Mouse (Mus musculus): ENCODE data around the gene Gsx2. TPM values are rescaled to one million over a fixed set of nuclear protein-coding genes. Genes with fewer than 3 reads are reported as not detected.
A peak's percentile ranks its signal among the peaks of the same experiment; 100 is the strongest.

Gsx2 gene
- polyA plus RNA-seq (2015; fragmentation: Nextera tagmentation; extraction: Ambion mirVana): 0.32 and 0.54 TPM in 2 replicates

DNA sequence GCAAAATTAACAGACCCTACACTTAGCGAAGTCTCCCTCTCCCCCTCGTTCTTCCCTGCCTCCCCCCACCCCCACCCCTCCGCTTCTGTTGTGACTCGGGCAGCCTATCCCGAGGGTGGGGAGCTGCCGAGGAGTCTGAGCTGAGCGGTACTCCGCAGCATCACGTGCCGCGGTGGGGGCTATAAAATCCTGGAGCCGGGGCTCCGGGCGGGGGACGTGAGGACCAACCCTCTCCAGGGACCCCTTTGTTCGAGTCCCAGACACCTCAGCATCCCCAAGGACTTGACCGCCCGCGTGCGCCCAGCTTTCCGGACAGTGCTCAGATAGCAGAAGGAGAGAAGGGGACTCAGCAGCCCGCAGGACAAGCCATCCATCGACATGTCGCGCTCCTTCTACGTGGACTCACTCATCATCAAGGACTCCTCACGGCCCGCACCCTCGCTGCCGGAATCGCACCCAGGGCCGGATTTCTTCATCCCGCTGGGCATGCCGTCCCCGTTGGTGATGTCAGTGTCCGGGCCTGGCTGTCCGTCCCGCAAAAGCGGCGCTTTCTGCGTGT, at the start of gene Gsx2:
Gene Gsx2 (plus strand): TSS at position 219 of the 559 bp plus-strand sequence.
- H3K9ac ChIP-seq: no peak within 1 kb of the TSS
- no peak within 1 kb of the TSS for H3K27ac ChIP-seq
- peaks cover 13% of the 10 kb centered on the region for H3K4me1 ChIP-seq
- H3K4me2 ChIP-seq: peak within 1 kb of the TSS; percentile 46
- H3K9me3 ChIP-seq: no peaks in the 10 kb centered on the region
- WGBS: under 1% methylated on average over 41 of the region's 41 CpGs
- peak; percentile 22; the same call in 1 of the 2 replicates for ATAC-seq (replicated peaks)
- H3K27me3 ChIP-seq (replicated peaks): peaks cover 96% of the 10 kb centered on the region
- no peaks in the 10 kb centered on the region for H3K36me3 ChIP-seq (replicated peaks)
- peak within 1 kb of the TSS; percentile 27 for H3K4me3 ChIP-seq

DNA sequence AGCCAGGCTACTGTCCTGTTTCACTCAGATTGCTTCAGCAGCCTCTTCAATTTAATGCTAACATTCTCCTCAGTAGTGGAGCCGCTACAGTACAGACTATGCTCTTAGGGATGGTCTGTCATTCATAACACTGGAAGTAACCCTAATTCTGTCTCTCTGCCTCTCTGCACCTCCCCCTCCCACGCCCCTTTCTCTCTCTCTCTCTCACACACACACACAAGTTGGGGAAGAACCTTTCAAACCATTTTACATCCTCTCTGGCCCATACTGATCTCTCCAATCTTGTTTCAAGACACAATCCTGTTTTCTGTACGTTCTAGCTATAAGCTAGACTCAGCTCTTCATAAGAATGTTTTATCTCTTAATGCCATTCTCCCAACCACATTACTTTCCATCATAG, 39.9 kb upstream of the Gsx2 start:
- no peak for ATAC-seq (replicated peaks)
- no peaks in the 10 kb centered on the region for H3K36me3 ChIP-seq (replicated peaks)
- no peaks in the 10 kb centered on the region for H3K27me3 ChIP-seq (replicated peaks)
- H3K4me2 ChIP-seq: no peak overlapping the region
- H3K27ac ChIP-seq: no peak overlapping the region
- H3K9me3 ChIP-seq: no peaks in the 10 kb centered on the region
- no peak overlapping the region for H3K9ac ChIP-seq
- no peaks in the 10 kb centered on the region; the same call in 1 of the 2 replicates for H3K4me1 ChIP-seq
- WGBS: 86% methylated on average over 3 of the region's 3 CpGs
- no peak overlapping the region for H3K4me3 ChIP-seq

DNA sequence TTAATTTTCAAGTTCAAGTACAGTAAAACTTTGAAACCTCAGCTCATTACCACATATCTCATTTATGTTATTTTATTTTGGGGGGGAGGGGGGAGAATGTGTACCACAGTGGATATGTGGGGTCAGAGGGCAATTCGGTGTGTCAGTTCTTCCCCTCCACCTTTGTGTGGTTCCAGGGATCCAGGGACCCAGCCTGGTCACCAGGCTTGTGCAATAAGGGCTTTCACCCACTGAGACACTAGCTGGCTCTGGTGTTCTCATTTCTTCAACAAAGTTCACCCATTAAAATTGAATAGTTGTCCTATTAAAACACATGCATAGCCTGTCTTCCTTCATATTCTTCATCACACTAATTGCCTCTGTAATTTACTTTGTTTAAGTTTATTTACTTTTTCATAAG, 36.1 kb upstream of the Gsx2 start:
- H3K4me2 ChIP-seq: no peak overlapping the region
- H3K27me3 ChIP-seq (replicated peaks): no peaks in the 10 kb centered on the region
- no peak overlapping the region for H3K4me3 ChIP-seq
- no peak overlapping the region for H3K9ac ChIP-seq
- no peak overlapping the region for H3K27ac ChIP-seq
- H3K4me1 ChIP-seq: peaks cover 18% of the 10 kb centered on the region
- H3K36me3 ChIP-seq (replicated peaks): no peaks in the 10 kb centered on the region
- 86% methylated on average over 1 of the region's 1 CpGs for WGBS
- ATAC-seq (replicated peaks): no peak
- no peaks in the 10 kb centered on the region for H3K9me3 ChIP-seq

DNA sequence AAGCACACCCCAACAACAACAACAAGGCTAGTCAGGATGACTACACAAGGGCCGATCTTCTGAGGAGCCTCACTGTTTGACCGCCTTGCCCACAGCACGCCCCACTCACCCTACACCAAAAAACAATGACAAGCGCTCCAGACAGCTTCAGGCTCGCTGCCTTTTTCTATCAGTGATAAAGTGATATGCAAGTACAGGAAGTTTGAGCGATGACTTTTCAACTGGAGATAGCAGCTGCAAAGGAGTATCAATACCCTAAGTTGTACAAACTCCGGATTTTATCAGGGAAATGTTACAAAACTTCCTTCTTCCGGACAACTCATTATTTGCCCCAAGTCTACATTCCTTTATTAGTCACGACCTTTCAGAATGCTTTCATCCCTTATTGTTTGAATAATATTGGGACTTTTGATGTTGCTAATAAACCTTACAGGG, 32.4 kb upstream of the Gsx2 start:
- WGBS: 53% methylated on average over 9 of the region's 9 CpGs
- H3K4me1 ChIP-seq: peaks cover 18% of the 10 kb centered on the region
- peaks cover 6% of the 10 kb centered on the region; the same call in 1 of the 2 replicates for H3K27me3 ChIP-seq (replicated peaks)
- peak overlapping the region; percentile 78 for H3K4me2 ChIP-seq
- no peaks in the 10 kb centered on the region for H3K9me3 ChIP-seq
- H3K36me3 ChIP-seq (replicated peaks): no peaks in the 10 kb centered on the region
- peak overlapping the region; percentile 90 for H3K9ac ChIP-seq
- no peak for ATAC-seq (replicated peaks)
- H3K27ac ChIP-seq: no peak overlapping the region
- H3K4me3 ChIP-seq: peak overlapping the region; percentile 80

DNA sequence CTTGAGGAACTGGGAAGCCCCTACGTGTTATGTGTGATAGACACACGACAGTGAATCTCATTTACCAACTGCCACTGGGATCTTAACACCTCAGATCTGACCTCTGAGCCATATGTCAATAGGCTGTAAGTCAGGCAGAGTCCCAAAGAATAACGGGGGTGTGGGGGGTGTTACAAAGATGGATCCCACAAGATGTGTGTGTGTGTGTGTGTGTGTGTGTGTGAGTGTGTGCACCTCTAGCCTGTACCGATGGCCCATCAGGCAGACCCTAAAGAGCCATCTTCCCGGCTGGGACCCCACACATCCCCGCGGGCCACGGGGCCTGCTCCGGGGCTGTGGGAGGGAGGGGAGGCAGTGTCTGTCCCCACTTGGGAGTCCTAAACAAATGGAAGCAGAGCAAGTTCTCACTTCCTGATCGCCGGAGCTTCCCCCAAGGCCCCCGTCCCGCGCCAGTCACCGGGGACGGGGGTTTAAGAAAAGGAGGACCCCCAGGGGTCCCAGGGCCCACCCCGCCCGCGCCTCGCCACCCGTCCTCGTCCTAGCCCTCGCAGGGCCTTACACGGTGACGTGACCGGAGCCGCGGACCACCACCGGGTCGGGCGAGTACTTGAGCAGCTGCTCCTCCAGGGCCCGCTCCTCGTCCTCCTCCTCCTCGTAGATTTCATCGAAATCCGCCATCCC, 31.6 kb upstream of the Gsx2 start:
- Histone ChIP-seq H3K4me2 (peak overlapping the region; percentile 78), H3K27ac (peak overlapping the region; percentile 85), H3K9me3 (no peaks in the 10 kb centered on the region), H3K4me3 (peak overlapping the region; percentile 80), H3K36me3 (replicated peaks) (no peaks in the 10 kb centered on the region), H3K9ac (peak overlapping the region; percentile 90), H3K4me1 (peaks cover 18% of the 10 kb centered on the region), H3K27me3 (replicated peaks) (peaks cover 12% of the 10 kb centered on the region; the same call in 1 of the 2 replicates)
- under 1% methylated on average over 36 of the region's 36 CpGs for WGBS
- peak; percentile 88 for ATAC-seq (replicated peaks)

DNA sequence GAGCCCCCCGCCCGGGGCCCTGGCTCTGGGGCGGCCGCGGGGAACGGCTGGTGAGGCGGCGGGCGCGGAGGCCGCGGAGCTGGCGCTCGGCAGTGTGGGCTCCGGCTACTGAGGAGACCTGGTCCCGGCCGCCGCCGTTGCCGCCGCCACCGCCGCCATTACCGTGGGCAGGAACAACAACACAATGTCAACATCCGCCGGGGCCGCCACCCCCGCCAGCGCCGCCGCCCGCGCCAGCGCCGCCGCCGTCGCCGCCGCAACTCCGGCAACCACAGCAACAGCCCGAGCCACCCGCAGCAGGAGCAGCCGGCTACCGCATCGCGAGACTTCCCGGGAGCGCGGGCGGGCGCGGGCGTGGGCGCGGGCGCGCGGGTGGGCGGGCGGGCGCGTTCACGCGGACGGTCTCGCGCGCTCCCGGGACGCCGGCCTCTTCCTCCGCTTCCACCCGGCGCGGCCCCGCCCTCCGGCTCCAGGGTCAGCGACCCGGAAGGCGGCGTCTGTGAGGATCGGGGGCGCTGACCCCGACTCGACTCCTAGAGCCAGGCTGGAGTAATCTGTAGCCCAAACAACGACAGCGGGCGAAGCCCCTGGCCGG, 31.0 kb upstream of the Gsx2 start, which contains the start of gene Chic2:
Gene Chic2 (minus strand): TSS at position 465 of the 595 bp plus-strand sequence.
- peak within 1 kb of the TSS; percentile 78 for H3K4me2 ChIP-seq
- under 1% methylated on average over 69 of the region's 90 CpGs for WGBS
- H3K4me1 ChIP-seq: peaks cover 18% of the 10 kb centered on the region
- H3K4me3 ChIP-seq: peak within 1 kb of the TSS; percentile 80
- H3K36me3 ChIP-seq (replicated peaks): no peaks in the 10 kb centered on the region
- H3K27ac ChIP-seq: peak within 1 kb of the TSS; percentile 85
- H3K27me3 ChIP-seq (replicated peaks): peaks cover 16% of the 10 kb centered on the region; the same call in 1 of the 2 replicates
- peak; percentile 94 for ATAC-seq (replicated peaks)
- H3K9me3 ChIP-seq: no peaks in the 10 kb centered on the region
- peak within 1 kb of the TSS; percentile 90 for H3K9ac ChIP-seq

DNA sequence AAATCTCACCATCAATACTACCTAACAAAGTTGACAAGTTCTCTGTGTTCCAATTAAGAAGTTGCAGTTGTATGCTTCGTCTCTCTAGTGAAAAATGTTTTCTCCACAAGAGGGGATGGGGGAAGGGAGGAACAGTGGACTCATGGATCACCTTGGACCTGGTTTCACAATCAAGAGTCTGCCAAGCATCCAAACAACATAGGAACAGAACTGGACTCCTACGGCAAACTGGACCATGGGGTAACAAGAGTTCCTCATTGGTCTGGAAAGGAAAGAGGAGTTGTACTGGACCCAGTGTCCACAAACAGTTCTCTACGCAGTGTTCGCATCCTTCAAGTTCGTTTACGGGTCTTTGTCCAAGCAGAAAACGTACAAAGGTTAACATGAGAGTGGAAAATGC, 30.0 kb upstream of the Gsx2 start:
- peaks cover 18% of the 10 kb centered on the region for H3K4me1 ChIP-seq
- ATAC-seq (replicated peaks): no peak
- H3K36me3 ChIP-seq (replicated peaks): no peaks in the 10 kb centered on the region
- H3K4me2 ChIP-seq: no peak overlapping the region
- no peak overlapping the region for H3K9ac ChIP-seq
- H3K27ac ChIP-seq: no peak overlapping the region
- no peak overlapping the region for H3K4me3 ChIP-seq
- WGBS: 89% methylated on average over 7 of the region's 7 CpGs
- H3K27me3 ChIP-seq (replicated peaks): peaks cover 16% of the 10 kb centered on the region; the same call in 1 of the 2 replicates
- H3K9me3 ChIP-seq: no peaks in the 10 kb centered on the region

DNA sequence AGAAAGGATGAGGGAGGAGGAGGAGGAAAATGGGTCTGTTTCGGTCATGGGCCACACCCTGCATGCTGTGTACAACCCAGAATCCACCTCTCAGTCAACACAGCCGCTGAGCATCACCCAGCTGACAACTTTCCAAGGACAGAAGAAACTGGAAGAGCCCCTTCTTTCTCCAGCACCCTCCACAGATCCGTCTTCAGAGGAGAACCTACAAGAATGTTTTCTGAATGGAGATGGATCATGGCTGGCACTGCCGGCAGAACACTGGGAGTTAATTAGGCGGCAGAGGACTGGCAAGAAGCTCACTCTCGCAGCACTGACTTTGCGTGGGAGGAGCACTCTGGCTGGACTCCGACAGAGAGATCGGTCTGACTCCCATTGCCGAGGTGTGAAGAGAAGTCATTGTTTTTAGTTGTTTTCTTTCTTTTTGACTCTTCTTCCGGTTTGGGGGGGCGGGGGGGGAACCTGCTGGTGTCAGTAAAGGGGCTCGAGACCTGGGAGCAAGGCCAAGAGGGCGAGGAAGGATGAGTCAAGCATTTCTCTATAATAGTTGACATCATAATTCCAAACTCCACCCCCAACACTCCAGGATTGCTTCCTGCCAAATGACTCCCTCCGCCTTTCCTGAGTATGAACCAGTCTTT, 28.6 kb upstream of the Gsx2 start:
- Histone ChIP-seq H3K9me3 (no peaks in the 10 kb centered on the region), H3K27me3 (replicated peaks) (peaks cover 16% of the 10 kb centered on the region; the same call in 1 of the 2 replicates), H3K4me1 (peaks cover 18% of the 10 kb centered on the region), H3K9ac (no peak overlapping the region), H3K36me3 (replicated peaks) (no peaks in the 10 kb centered on the region), H3K4me2 (no peak overlapping the region), H3K4me3 (no peak overlapping the region), H3K27ac (no peak overlapping the region)
- WGBS: 53% methylated on average over 15 of the region's 15 CpGs
- no peak for ATAC-seq (replicated peaks)

DNA sequence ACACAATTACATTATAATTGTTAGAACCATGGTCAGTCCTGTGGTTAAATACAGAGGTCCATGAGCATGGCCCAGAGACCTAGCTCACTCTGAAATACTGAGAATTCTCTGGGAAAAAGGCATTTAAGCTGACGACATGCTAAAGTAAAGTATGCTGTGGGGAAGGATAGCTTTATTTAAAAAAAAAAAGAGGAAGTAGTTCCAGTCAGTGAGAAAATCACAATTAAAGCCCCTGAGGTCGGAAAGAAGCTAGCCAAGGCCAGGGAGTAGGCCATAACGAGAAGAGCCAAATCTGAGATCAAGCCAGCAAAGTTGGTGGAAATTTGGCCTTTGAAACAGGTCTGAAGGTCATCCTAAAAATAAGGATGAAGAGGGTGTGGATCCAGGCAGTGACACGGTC, 24.3 kb upstream of the Gsx2 start:
- WGBS: 71% methylated on average over 4 of the region's 4 CpGs
- Histone ChIP-seq H3K4me3 (no peak overlapping the region), H3K27me3 (replicated peaks) (peaks cover 27% of the 10 kb centered on the region), H3K9ac (no peak overlapping the region), H3K27ac (no peak overlapping the region), H3K4me1 (no peaks in the 10 kb centered on the region), H3K9me3 (no peaks in the 10 kb centered on the region), H3K36me3 (replicated peaks) (no peaks in the 10 kb centered on the region), H3K4me2 (no peak overlapping the region)
- no peak for ATAC-seq (replicated peaks)

DNA sequence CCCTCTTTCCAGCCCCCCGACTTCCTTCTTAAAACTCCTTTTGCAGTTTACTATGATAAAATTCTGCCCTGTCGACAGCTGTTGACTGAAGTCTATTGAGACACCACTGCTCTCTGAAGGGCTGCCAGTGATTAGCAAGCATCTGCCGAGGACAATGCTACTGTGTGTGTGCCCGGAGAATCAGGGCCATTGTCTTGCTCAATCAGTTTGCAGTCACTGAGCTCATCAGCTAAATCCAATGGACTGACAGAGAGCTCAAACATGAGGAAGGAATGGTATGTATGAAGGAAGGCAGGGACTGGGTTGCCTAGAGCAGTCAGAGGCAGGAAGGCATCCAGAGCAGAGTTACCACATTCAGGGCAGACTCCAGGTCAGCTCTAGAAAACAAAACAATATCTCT, 12.2 kb upstream of the Gsx2 start:
- H3K9ac ChIP-seq: no peak overlapping the region
- H3K4me2 ChIP-seq: no peak overlapping the region
- peaks cover 8% of the 10 kb centered on the region for H3K4me1 ChIP-seq
- no peak overlapping the region for H3K4me3 ChIP-seq
- no peaks in the 10 kb centered on the region for H3K36me3 ChIP-seq (replicated peaks)
- no peak for ATAC-seq (replicated peaks)
- no peak overlapping the region for H3K27ac ChIP-seq
- no peaks in the 10 kb centered on the region for H3K9me3 ChIP-seq
- peaks cover 44% of the 10 kb centered on the region for H3K27me3 ChIP-seq (replicated peaks)
- WGBS: 10% methylated on average over 4 of the region's 4 CpGs

DNA sequence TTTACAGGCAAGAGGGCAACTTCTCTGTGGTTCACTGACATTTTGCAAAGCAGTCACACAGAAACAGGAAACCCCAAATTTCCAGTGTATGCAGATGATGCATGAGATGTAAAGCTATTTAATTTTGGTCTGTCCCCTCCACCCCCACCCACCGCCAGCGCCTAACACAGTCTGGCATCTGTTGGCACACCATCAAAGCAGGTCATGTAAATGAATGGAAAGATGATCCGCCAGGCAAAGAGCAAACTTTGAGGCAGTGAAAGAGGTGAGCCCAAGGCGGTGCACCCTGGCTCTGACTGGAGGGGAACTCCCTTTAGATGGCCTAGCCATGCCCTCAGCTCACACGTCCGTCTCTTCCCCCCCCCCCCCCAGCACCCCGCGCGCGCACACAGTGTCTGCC, 8.7 kb upstream of the Gsx2 start:
- 5% methylated on average over 10 of the region's 10 CpGs for WGBS
- peak; percentile 72 for ATAC-seq (replicated peaks)
- peak overlapping the region; percentile 48 for H3K4me3 ChIP-seq
- H3K27me3 ChIP-seq (replicated peaks): peaks cover 77% of the 10 kb centered on the region
- H3K4me1 ChIP-seq: peaks cover 8% of the 10 kb centered on the region
- no peaks in the 10 kb centered on the region for H3K9me3 ChIP-seq
- H3K4me2 ChIP-seq: peak overlapping the region; percentile 82
- H3K27ac ChIP-seq: no peak overlapping the region
- no peak overlapping the region for H3K9ac ChIP-seq
- no peaks in the 10 kb centered on the region for H3K36me3 ChIP-seq (replicated peaks)

DNA sequence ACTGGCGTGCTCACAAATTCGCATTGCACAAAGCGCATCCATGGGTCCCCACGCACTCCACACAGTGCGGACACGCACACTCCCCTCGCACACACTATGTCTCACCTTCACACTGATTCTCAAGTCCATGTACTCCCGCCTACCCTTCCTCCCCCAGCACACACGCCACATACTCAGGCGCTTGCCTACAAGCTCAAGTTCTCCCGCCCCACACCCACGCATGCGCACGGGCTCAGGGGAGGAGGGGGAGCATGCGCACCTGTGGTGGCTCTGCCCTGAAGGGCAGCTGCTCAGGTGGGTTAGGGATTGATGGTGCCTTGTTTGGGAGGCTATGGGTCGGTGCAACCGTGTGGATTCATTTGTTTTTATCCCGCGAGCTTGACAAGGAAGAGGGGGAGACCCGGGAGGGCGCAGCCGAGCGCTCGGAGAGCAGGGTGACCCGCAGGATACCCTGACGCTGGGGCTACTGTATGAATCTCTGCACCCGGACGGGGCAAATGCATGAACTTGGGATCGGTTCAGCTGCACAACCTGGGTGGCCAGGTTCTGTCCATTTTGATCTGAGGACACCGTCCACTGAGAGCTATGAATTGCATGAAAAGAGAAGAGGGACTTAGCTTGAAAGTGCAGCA, 8.2 kb upstream of the Gsx2 start:
- peak; percentile 84 for ATAC-seq (replicated peaks)
- H3K27me3 ChIP-seq (replicated peaks): peaks cover 82% of the 10 kb centered on the region

More for the DNA sequence above, 8.2 kb upstream of the Gsx2 start:
- peaks cover 8% of the 10 kb centered on the region for H3K4me1 ChIP-seq
- H3K27ac ChIP-seq: no peak overlapping the region
- H3K36me3 ChIP-seq (replicated peaks): no peaks in the 10 kb centered on the region
- H3K4me2 ChIP-seq: peak overlapping the region; percentile 82
- peak overlapping the region; percentile 48 for H3K4me3 ChIP-seq
- H3K9me3 ChIP-seq: no peaks in the 10 kb centered on the region
- WGBS: under 1% methylated on average over 30 of the region's 30 CpGs
- peak overlapping the region; percentile 52 for H3K9ac ChIP-seq
